Mouse (Mus musculus): ENCODE results near the gene Pgm5. TPM values are rescaled to one million over a fixed set of nuclear protein-coding genes. Genes with fewer than 3 reads are reported as not detected.
A peak's percentile ranks its signal among the peaks of the same experiment; 100 is the strongest.

The Pgm5 gene
- total RNA-seq, 2 experiments from 2014 or later = 10.7 to 15.1 TPM

- H3K4me3 ChIP-seq = no peak overlapping the region
- no peak for TF ChIP-seq CTCF (IDR thresholded peaks at IDR 0.05)
- intact Hi-C loops (cut with DNase I) = no loop called here
- no peak overlapping the region for H3K27ac ChIP-seq
- DNase-seq = no peak
These were observed 13.3 kb downstream of the Pgm5 start for GRCm38 (mm10) chr19:24848345-24848744.

GRCm38 (mm10) chr19:24845007-24845546, 16.6 kb downstream of the Pgm5 start:
- TF ChIP-seq CTCF (IDR thresholded peaks at IDR 0.05) = no peak
- no peak overlapping the region for H3K27ac ChIP-seq
- no peak overlapping the region for H3K4me3 ChIP-seq
- no peak for DNase-seq
- intact Hi-C loops (cut with DNase I) = no loop called here

- Histone ChIP-seq H3K27ac (no peak overlapping the region), H3K4me3 (no peak overlapping the region)
- intact Hi-C loops (cut with DNase I) = no loop called here
- DNase-seq = no peak
- TF ChIP-seq CTCF (IDR thresholded peaks at IDR 0.05) = no peak
These were observed 19.6 kb downstream of the Pgm5 start for GRCm38 (mm10) chr19:24842080-24842479.

DNA sequence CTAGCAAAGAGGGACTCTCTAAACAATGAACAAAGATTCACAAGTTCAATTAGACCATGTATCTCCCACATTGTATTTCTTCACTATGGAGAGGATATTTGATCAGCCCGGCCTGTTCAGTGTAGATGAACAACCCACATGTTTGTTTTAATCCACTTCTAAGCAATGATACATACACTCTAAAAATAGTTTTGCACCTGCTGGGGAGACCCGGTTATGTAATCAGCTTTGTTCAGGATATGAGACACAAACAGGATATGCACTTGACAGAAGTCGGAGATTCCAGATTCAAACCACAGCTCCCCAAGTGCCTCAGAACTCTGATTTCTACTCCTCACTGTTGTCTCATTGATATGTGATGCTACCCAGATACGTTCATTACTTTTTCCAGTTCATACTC, 37.1 kb downstream of the Pgm5 start:
- H3K4me3 ChIP-seq = no peak overlapping the region
- TF ChIP-seq CTCF (IDR thresholded peaks at IDR 0.05) = no peak
- no peak overlapping the region for H3K27ac ChIP-seq
- DNase-seq = no peak
- intact Hi-C loops (cut with DNase I) = no loop called here

DNA sequence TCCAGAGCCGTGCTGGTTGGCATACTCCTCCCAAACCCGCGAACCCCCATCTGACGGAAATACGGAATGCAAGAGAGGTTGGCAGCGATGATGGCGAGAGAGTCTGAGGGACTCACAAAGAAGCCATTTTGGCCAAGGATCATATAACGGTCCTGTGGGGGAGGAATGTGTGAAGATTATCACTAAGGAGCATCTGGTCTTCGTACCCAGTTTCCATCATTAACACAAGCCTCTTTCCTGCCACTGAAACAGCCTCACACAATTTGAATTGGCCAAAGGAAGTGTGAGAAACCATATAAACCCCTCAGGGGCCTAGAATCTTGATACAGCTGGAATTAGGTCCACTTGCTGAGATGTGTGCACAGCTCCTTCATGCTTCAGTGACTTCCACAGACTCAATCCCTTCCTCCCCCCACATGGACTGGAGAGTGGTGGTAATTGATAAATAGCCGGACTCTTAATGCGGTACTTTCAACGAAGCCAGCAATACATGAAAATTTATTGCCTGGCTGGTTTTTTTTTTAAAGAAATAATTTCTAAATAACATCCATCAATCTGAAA, 45.9 kb downstream of the Pgm5 start:
- intact Hi-C loops (cut with DNase I) = no loop called here

GRCm38 (mm10) chr19:24812861-24813293, 48.8 kb downstream of the Pgm5 start:
- H3K4me3 ChIP-seq = no peak overlapping the region
- no peak for DNase-seq
- no peak overlapping the region for H3K27ac ChIP-seq
- no peak for TF ChIP-seq CTCF (IDR thresholded peaks at IDR 0.05)
- intact Hi-C loops (cut with DNase I) = no loop called here

More for the DNA sequence above, 45.9 kb downstream of the Pgm5 start:
- no peak for DNase-seq
- Histone ChIP-seq H3K4me3 (no peak overlapping the region), H3K27ac (no peak overlapping the region)
- TF ChIP-seq CTCF (IDR thresholded peaks at IDR 0.05) = no peak

GRCm38 (mm10) chr19:24812106-24812810, 49.4 kb downstream of the Pgm5 start:
- no peak overlapping the region for H3K27ac ChIP-seq
- no peak overlapping the region for H3K4me3 ChIP-seq
- TF ChIP-seq CTCF (IDR thresholded peaks at IDR 0.05) = no peak
- intact Hi-C loops (cut with DNase I) = no loop called here
- no peak for DNase-seq

DNA sequence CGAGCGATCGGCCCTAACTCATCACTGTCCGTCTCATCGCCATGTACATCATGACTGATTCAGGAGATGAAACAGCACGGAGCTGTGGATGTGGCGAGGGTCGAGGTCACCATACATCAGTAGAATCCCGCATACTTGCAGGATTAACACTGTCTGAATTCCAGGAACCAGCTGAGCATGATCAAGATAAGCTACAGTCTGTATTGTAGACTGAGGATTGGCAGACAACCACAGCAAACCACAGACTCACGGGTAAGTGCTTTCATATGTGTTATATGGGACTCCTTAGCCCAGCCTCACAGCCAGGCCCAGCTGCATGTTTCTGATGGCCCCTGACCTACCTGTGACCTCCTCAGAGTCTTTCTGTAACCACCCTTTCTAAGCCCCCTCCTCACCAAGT, 50.2 kb downstream of the Pgm5 start:
- H3K27ac ChIP-seq = no peak overlapping the region
- TF ChIP-seq CTCF (IDR thresholded peaks at IDR 0.05) = no peak
- H3K4me3 ChIP-seq = no peak overlapping the region
- DNase-seq = no peak
- intact Hi-C loops (cut with DNase I) = no loop called here

DNA sequence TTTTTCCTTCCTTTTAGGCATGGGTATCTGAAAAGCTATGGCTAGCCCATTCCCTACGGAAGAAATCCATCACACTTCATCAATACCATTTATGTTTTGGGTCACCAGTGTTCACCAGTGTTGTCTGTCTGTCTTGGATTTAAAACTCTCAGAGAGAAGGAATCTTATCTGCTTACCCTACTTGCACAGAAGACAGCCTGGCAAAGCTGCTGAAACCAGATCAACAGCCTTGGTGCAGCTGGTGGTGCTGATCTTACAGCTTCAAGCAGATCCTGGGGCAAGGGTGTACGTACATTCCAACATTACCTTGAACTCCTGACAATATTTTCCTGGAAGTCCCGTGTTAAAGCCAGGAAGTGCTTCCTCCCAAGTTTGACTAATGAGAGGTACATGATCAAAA, 55.6 kb downstream of the Pgm5 start:
- Histone ChIP-seq H3K4me3 (no peak overlapping the region), H3K27ac (no peak overlapping the region)
- no peak for DNase-seq
- TF ChIP-seq CTCF (IDR thresholded peaks at IDR 0.05) = no peak
- intact Hi-C loops (cut with DNase I) = no loop called here

DNA sequence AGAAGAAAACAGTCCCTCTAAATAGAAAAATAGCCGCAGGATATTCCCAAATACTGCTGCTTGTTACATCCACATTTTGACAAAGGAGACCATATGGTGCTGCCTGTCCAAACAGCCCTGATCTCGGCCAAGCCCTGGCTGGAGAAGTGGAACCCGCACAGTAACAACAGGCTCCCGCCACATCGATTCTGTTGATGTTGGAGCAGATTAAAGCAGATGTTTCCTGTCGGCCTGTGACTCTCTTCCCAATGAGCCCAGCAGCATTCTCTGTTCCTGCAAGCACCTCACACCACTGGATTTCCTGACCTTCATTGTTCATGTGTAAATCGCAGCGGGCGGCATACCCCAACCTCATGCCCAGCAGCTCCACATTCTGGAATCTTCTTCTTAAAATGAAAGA, 64.0 kb downstream of the Pgm5 start:
- peak; percentile 28 for DNase-seq
- intact Hi-C loops (cut with DNase I) = no loop called here
- TF ChIP-seq CTCF (IDR thresholded peaks at IDR 0.05) = no peak
- Histone ChIP-seq H3K27ac (peak overlapping the region; percentile 48; the same call in 1 of the 2 replicates), H3K4me3 (no peak overlapping the region)

DNA sequence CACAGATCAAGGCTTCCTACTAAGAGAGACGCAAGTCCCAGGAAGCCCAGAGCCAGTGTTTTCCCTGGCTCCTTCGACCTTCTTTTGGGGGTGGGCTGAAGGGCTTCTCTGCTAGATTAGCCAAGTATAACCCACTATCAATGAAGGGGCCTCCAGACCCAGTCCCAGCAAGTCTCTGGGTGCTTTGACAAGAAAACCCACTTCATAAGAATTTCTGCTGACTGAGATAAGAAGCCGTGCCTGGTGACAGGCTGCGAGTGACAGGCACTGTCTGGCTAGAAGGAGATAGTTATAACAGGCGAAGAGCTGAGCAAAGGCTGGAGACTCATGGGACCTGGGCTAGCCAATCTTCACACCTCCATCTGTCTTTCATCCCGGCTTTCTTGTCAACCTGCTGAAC, 67.3 kb downstream of the Pgm5 start:
- Histone ChIP-seq H3K4me3 (no peak overlapping the region), H3K27ac (no peak overlapping the region)
- DNase-seq = no peak
- no peak for TF ChIP-seq CTCF (IDR thresholded peaks at IDR 0.05)
- intact Hi-C loops (cut with DNase I) = no loop called here

- Histone ChIP-seq H3K27ac (no peak overlapping the region; the same call in 1 of the 2 replicates), H3K4me3 (no peak overlapping the region)
- DNase-seq = no peak
- no peak for TF ChIP-seq CTCF (IDR thresholded peaks at IDR 0.05)
- intact Hi-C loops (cut with DNase I) = no loop called here
These were observed 68.0 kb downstream of the Pgm5 start for GRCm38 (mm10) chr19:24793545-24794139.

GRCm38 (mm10) chr19:24792876-24793275, 68.8 kb downstream of the Pgm5 start:
- no peak for DNase-seq
- Histone ChIP-seq H3K27ac (peak overlapping the region; percentile 6; the same call in 1 of the 2 replicates), H3K4me3 (no peak overlapping the region)
- intact Hi-C loops (cut with DNase I) = no loop called here
- no peak for TF ChIP-seq CTCF (IDR thresholded peaks at IDR 0.05)
